Mouse (Mus musculus): ENCODE measurements around the gene Ppargc1a. TPM values are rescaled to one million over a fixed set of nuclear protein-coding genes. Genes with fewer than 3 reads are reported as not detected.

Gene Ppargc1a
- total and polyA plus RNA-seq, 3 experiments: not detected

DNA sequence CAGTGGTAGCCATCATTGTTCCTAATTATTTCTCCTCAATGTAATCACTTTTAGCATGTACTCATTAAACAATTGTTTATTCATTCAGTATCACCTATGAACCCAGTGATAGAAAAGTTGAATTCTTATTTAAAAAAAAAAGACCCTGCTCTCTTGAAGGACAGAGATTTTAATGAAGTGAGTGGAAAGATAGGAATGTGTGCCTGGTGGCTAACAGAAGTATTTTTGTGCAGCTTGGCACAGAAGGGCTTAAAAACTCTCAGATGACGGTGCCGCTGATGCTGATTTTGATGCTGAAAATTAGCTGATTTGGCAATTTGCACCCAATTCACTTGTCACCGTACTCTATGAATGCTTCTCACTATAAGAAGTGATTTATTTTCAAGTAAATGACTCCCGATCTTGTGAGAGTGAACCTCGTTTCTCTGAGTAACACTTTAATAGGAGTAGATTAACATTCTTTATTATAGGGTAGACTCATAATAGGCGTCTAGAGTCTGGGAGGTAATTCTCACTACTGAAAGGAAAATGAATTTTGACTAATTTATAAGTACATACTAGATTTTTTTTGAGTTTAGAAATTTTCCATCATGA lies 20.0 kb downstream of the Ppargc1a start:
- no peaks in the 10 kb centered on the region for H3K4me1 ChIP-seq (ENCODE audit: control insufficient read depth in 1 of 2, insufficient read depth in 2 of 2)
- no peak overlapping the region for H3K4me2 ChIP-seq (ENCODE audit: insufficient read depth, low read depth, poor library complexity, severe bottlenecking)
- H3K27ac ChIP-seq (ENCODE audit: insufficient read depth, low read depth): no peak overlapping the region
- dilution Hi-C loops (cut with MboI; ENCODE audit: extremely low pct_ligation_motif_present, extremely low pct_unique_long_range_greater_than_20kb, low sequenced_read_pairs) (no loop called here), in situ Hi-C loops (cut with MboI; ENCODE audit: low pct_ligation_motif_present, low pct_unique_long_range_greater_than_20kb, low sequenced_read_pairs) (no loop called here)
- no peak overlapping the region for H3K4me3 ChIP-seq (replicated peaks in 1 of 3; ENCODE audit: low read depth in 2 of 3, low read length in 2 of 3, poor library complexity in 1 of 3)
- H3K9ac ChIP-seq (ENCODE audit: insufficient read depth, low read depth): no peak overlapping the region
- H3K36me3 ChIP-seq (replicated peaks in 1 of 2; ENCODE audit: control insufficient read depth in 1 of 2, insufficient read depth in 1 of 2, low read length in 1 of 2): no peaks in the 10 kb centered on the region
- no peak for TF ChIP-seq ZC3H11A (IDR thresholded peaks at IDR 0.05; ENCODE audit: low read depth, low read length)
- no peak for TF ChIP-seq E2F4 (IDR thresholded peaks at IDR 0.05; ENCODE audit: insufficient replicate concordance, low read depth, low read length)
- TF ChIP-seq IRF4 (IDR thresholded peaks at IDR 0.05; ENCODE audit: low read depth, low read length): no peak
- no peak for TF ChIP-seq JUND (conservative IDR thresholded peaks at IDR 0.05; ENCODE audit: low read depth, low read length)
- no peak for TF ChIP-seq CTCF (conservative IDR thresholded peaks at IDR 0.05 in 1 of 2, IDR thresholded peaks at IDR 0.05 in 1 of 2; ENCODE audit: low read depth in 2 of 2, low read length in 2 of 2)
- TF ChIP-seq USF2 (conservative IDR thresholded peaks at IDR 0.05; ENCODE audit: low read depth, low read length): no peak
- TF ChIP-seq RCOR1 (conservative IDR thresholded peaks at IDR 0.05; ENCODE audit: low read depth, low read length): no peak
- no peak for TF ChIP-seq BHLHE40 (IDR thresholded peaks at IDR 0.05; ENCODE audit: low read depth, low read length)
- no peak for TF ChIP-seq TCF12 (IDR thresholded peaks at IDR 0.05; ENCODE audit: low read depth, low read length)
- TF ChIP-seq NELFE (IDR thresholded peaks at IDR 0.05; ENCODE audit: low read depth, low read length): no peak
- no peak for TF ChIP-seq ZKSCAN1 (IDR thresholded peaks at IDR 0.05; ENCODE audit: borderline replicate concordance, low read depth, low read length)
- TF ChIP-seq UBTF (IDR thresholded peaks at IDR 0.05; ENCODE audit: low read depth, low read length): no peak
- TF ChIP-seq JUN (IDR thresholded peaks at IDR 0.05; ENCODE audit: insufficient read depth, low read depth, low read length): no peak
- TF ChIP-seq MAFK (IDR thresholded peaks at IDR 0.05; ENCODE audit: insufficient replicate concordance, low read length): no peak
- TF ChIP-seq ELF1 (IDR thresholded peaks at IDR 0.05; ENCODE audit: low read depth, low read length): no peak
- no peak for TF ChIP-seq POLR2A (IDR thresholded peaks at IDR 0.05; ENCODE audit: low read depth, low read length)
- no peak for TF ChIP-seq SMC3 (IDR thresholded peaks at IDR 0.05; ENCODE audit: low read depth, low read length)
- no peak for TF ChIP-seq MXI1 (IDR thresholded peaks at IDR 0.05; ENCODE audit: low read depth, low read length)
- DNase-seq (ENCODE audit: extremely low read depth): no peak
- H3K79me2 ChIP-seq (replicated peaks; ENCODE audit: control insufficient read depth, extremely low read depth, insufficient read depth, poor library complexity, severe bottlenecking): no peaks in the 10 kb centered on the region
- H3K9me3 ChIP-seq (replicated peaks; ENCODE audit: low read length): peaks cover 27% of the 10 kb centered on the region
- no peaks in the 10 kb centered on the region for H3K27me3 ChIP-seq (replicated peaks)

DNA sequence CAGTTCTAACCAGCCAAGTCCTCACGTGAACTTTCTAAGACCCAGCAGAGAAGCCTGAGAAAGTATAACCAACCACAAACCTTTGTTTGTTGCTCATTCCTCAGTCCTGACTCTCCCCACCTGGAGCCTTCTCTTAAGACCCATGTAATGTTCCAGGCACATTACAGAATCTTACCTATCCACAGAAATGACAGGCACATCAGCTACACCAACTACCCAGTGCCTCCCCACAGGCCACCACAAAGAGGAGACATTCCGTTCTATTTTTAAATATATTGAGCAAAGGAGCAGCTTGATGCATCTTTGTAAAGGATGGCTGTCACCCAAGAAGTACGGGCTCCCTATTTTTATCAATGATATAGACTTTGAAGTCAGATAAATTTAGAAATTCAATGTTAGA lies 20.7 kb downstream of the Ppargc1a start:
- Histone ChIP-seq H3K4me3 (replicated peaks in 1 of 3; ENCODE audit: low read depth in 2 of 3, low read length in 2 of 3, poor library complexity in 1 of 3) (no peak overlapping the region), H3K4me1 (ENCODE audit: control insufficient read depth in 1 of 2, insufficient read depth in 2 of 2) (no peaks in the 10 kb centered on the region), H3K9ac (ENCODE audit: insufficient read depth, low read depth) (no peak overlapping the region), H3K9me3 (replicated peaks; ENCODE audit: low read length) (peaks cover 23% of the 10 kb centered on the region), H3K79me2 (replicated peaks; ENCODE audit: control insufficient read depth, extremely low read depth, insufficient read depth, poor library complexity, severe bottlenecking) (no peaks in the 10 kb centered on the region), H3K36me3 (replicated peaks in 1 of 2; ENCODE audit: control insufficient read depth in 1 of 2, insufficient read depth in 1 of 2, low read length in 1 of 2) (no peaks in the 10 kb centered on the region), H3K27me3 (replicated peaks) (no peaks in the 10 kb centered on the region), H3K4me2 (ENCODE audit: insufficient read depth, low read depth, poor library complexity, severe bottlenecking) (no peak overlapping the region), H3K27ac (ENCODE audit: insufficient read depth, low read depth) (no peak overlapping the region)
- in situ Hi-C loops (cut with MboI; ENCODE audit: low pct_ligation_motif_present, low pct_unique_long_range_greater_than_20kb, low sequenced_read_pairs): no loop called here
- DNase-seq (ENCODE audit: extremely low read depth): no peak
- TF ChIP-seq SIN3A (IDR thresholded peaks at IDR 0.05; ENCODE audit: low read length) (no peak), MXI1 (IDR thresholded peaks at IDR 0.05; ENCODE audit: low read depth, low read length) (no peak), NELFE (IDR thresholded peaks at IDR 0.05; ENCODE audit: low read depth, low read length) (no peak), ELF1 (IDR thresholded peaks at IDR 0.05; ENCODE audit: low read depth, low read length) (no peak), MAX (IDR thresholded peaks at IDR 0.05; ENCODE audit: low read length) (no peak), E2F4 (IDR thresholded peaks at IDR 0.05; ENCODE audit: insufficient replicate concordance, low read depth, low read length) (no peak)
- dilution Hi-C loops (cut with MboI; ENCODE audit: extremely low pct_ligation_motif_present, extremely low pct_unique_long_range_greater_than_20kb, low sequenced_read_pairs): no loop called here

All from CH12.LX (cell line).